Mouse (Mus musculus) urinary bladder, adult 18-20 months (tissue): ENCODE measurements around the gene Pld6.

ENCODE experiments used
- DNase-seq, 2 experiments: peaks; one replicate each; pipeline ENCODE4 v3.0.0; 2022; ENCODE audit warnings: low spot score in 2 of 2, mixed read lengths in 2 of 2

Gene Pld6

GRCm38 (mm10) chr11:59787199-59787781 is at the start of gene Pld6:
Gene Pld6 (minus strand): TSS chr11:59787645.
- peak; percentile 28 to 48 for DNase-seq

GRCm38 (mm10) chr11:59821625-59822024 is 34.2 kb upstream of the Pld6 start:
- DNase-seq: no peak

GRCm38 (mm10) chr11:59817916-59818315 is 30.5 kb upstream of the Pld6 start:
- DNase-seq: no peak

DNA sequence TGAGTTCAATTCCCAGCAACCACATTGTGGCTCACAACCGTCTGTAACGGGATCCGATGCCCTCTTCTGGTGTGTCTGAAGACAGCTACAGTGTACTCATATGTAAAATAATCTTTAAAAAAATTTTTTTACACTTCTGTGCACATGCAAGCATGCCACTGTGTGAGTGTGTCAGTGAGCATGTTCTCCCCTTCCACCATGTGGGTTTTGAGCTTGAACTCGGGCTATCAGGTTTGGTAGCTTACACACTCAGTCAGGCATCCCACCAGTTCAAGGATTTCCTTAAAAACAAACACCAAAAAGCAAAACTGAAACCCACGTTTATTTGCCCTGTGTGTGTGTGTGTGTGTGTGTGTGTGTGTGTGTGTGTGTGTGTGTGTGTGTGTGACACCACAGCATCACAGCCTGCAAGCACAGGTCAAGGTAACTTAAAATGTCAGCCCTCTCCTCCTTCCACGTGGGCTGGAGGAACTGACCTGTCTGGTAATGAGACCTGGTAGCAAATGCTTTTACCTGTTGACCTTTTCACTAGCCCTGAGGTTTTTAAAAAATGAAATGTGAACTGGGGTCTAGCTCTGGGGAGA is 28.1 kb upstream of the Pld6 start:
- no peak for DNase-seq

- no peak for DNase-seq
Measured at GRCm38 (mm10) chr11:59814936-59815335, 27.5 kb upstream of the Pld6 start.

DNA sequence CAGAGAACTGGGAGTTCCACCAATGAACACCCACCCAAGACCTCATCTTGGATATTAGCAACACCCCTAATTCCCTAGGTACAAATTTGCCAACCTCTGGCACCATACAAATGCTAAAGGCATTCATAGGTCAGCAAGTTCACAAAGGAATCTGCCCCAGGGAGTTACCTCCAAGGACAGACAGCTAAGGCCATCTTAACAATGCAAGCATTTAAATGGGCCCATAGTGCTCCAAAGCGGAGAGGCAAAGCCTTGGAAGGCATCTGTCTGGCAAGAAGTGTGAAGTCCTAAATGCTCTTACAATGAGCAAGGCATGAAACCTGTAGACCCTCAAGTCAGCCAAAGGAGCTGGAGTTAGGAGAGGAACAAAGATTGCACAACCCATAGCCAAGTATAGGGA is 26.9 kb upstream of the Pld6 start:
- DNase-seq: no peak

- no peak for DNase-seq
Measured at GRCm38 (mm10) chr11:59813276-59813675, 25.8 kb upstream of the Pld6 start.

DNA sequence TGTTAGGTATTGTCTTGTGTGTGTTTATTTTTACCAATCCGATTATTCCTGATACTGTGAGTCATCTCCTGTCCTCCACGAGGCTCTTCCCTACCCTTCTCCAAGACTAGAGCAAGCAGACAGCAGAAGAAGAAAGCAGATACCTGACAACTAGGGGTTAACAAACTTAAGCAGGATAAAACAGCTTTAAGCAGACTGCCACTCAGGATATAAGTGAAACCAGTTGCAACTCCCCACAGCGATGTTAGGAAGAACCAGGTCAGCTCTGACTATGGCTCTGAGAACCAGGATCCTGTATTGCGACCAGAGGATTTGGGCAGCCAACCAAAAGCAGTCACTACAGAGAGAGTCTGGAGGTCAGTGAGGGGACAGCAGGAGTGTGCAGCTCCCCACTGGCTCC is 23.8 kb upstream of the Pld6 start:
- DNase-seq: no peak

- no peak for DNase-seq
Measured at GRCm38 (mm10) chr11:59810480-59811158, 23.2 kb upstream of the Pld6 start.

DNA sequence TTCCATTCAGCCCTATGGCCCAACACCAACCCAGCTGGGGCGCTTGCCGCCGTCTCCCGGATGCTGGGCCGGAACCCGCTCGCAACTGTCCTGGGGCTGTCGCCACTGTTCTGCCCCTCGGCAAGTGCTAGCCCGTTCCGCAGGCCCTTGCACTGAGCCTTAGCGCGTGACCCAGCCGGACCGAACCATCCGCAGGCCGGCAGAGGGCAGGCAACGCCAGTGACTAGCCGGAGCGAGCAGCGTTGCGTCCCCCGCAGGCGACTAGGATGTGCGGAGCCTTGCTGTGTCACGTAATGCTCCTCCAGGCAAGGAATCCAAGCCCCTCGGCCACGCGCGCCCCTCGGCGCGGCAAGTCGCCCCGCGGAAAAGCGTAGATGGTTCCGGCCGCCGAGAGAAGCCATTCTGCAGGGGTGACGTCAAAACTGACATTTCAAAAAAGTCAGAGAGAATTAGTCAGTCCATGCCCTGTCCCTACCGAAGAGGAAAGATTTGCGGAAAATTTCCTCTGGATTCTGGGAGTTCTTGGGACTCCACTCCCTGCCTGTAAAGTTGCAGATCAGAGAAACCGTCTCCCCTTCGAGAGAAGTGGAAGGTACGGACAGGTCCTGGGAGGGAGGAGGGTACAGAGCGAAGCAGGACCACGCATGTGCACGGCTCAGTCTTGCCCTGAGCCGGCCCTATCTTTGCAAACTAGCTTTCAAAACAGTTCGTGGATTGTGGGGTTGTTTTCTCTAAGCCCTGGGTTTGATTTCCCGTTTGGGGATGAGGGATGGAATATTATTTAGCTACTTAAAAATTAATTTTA is 22.4 kb upstream of the Pld6 start, which contains the start of gene Flcn:
Flcn (minus strand) TSS at position 347 of the 805 bp plus-strand sequence.
- DNase-seq: peak; percentile 82 to 90

GRCm38 (mm10) chr11:59809071-59809669 is 21.7 kb upstream of the Pld6 start:
- DNase-seq: no peak

GRCm38 (mm10) chr11:59808170-59808960 is 20.9 kb upstream of the Pld6 start:
- DNase-seq: no peak

- no peak for DNase-seq
Measured at GRCm38 (mm10) chr11:59805656-59806055, 18.2 kb upstream of the Pld6 start.

DNA sequence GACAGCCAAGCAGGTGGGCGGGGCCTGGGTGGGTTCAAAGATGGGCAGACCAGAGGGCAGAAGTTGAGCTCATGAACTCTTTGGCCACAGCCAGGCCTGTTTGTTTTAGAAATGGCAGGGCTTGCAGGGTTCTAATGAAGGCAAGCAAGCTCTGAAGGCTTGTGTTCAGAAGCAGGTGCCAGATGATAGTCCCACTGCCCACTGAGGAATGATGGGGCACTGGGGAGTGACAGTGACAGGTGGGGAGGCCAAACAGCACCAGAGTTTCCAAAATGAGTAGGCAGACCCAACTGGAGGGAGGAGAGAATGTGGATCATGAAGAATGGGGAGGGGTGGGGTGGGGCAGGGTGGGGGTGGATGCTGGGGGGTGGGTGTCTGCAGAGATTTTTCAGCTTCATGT is 17.8 kb upstream of the Pld6 start:
- no peak for DNase-seq

DNA sequence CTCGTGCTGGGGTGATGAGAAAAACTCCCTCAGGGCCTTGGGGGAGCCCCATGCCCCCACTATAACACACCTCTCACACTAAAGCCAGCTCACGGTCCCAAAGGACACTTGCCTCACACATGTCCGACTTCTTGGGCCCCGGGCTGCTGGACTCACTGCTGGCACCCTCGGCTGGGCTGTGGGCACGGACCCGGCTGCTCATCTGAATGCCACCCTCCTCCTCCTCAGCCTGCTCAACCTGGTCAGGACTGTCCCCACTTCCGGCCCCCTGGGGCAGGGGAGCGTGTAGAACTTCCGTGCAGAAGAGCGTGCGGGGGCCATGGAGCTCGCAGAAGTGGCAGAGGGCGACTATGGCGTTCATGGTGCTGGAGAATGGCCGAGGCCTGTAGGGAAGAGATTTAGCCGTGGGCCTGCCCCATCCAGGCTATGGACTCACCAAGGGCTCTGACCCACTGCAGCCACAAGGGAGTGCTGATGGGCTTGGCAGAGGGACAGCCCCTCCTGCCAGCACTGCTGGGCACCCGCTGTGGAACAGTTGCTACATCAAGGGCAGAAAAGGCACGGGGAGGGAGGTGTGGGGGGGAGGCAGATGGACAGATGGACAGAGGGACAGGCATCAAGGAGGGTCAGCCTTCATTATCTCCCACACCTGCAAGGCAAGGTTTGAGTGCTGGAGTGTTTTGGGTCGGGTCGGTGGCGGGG is 17.1 kb upstream of the Pld6 start:
- DNase-seq: no peak

DNA sequence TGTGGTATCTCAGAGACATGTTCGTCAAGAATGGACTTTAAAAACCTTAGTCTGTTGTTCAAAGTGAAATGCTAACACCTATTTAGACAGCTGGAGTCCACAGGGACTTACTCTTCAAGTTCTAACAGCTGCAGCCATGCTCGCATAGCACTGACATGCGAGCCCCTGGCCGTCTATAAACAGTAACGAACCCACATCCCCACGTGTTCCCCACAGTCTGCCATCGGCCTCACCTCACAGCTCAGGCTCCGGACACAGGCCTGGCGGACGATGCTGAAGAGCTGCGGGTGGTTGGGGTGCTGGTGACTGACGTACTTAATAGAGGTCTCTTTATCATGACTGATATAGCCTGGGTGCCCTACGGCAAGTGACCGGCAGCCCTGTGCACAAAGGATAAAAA is 16.1 kb upstream of the Pld6 start:
- DNase-seq: no peak

GRCm38 (mm10) chr11:59801881-59802280 is 14.4 kb upstream of the Pld6 start:
- DNase-seq: no peak

DNA sequence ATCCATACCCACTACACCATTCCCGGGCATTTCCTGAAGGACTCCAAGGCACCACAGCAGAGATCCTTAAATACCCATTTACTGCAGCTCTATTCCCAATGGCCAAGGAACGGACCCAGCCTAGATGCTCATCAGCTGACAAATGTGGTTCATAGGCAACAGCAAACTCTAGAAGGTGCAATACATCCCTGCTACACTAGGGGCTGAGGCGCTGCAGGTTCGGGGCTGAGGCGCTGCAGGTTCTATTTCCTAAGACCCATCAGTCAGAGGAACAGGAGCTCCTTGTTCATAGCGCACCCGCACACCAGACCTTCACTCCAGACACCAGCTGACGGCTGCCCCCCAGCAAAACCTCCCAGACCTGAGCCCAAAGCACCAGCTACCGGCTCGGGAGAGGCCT is 13.0 kb upstream of the Pld6 start:
- DNase-seq: no peak

GRCm38 (mm10) chr11:59793390-59793789 is 5.9 kb upstream of the Pld6 start:
- no peak for DNase-seq

DNA sequence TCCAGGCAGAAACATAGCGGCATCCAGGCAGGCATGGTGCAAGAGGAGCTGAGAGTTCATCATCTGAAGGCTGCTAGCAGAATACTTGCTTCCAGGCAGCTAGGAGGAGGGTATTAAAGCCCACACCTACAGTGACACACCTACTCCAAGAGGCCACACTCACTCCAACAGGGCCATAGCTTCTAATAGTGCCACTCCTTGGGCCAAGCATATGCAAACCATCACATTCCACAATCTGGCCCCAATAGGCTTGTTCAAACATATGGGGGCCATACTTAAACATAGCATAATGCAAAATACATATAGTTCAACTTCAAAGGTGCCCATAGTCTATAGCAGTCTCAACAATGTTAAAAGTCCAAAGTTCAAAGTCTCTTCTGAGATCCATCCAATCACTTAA is 1.9 kb upstream of the Pld6 start:
- no peak for DNase-seq
